Mouse (Mus musculus) ovary, adult 18-20 months (tissue): ENCODE measurements around the gene Snx30.

Experiments used
- DNase-seq: peaks from one replicate; pipeline ENCODE4 v3.0.0; 2022; ENCODE audit warnings: low spot score, mixed read lengths

The Snx30 gene

GRCm38 (mm10) chr4:59873240-59873639, 67.6 kb downstream of the Snx30 start:
- DNase-seq, result no peak

GRCm38 (mm10) chr4:59873830-59874229, 68.2 kb downstream of the Snx30 start:
- no peak for DNase-seq

GRCm38 (mm10) chr4:59876570-59876969, 70.9 kb downstream of the Snx30 start:
- DNase-seq, result no peak

GRCm38 (mm10) chr4:59877025-59877424, 71.4 kb downstream of the Snx30 start:
- DNase-seq, result no peak

- no peak for DNase-seq
Observed at GRCm38 (mm10) chr4:59878595-59878994, 73.0 kb downstream of the Snx30 start.

GRCm38 (mm10) chr4:59879444-59879843, 73.8 kb downstream of the Snx30 start:
- DNase-seq, result no peak

GRCm38 (mm10) chr4:59880725-59881124, 75.1 kb downstream of the Snx30 start:
- DNase-seq, result no peak

GRCm38 (mm10) chr4:59881210-59881609, 75.6 kb downstream of the Snx30 start:
- no peak for DNase-seq

- DNase-seq, result no peak
Observed at GRCm38 (mm10) chr4:59884136-59884696, 78.6 kb downstream of the Snx30 start.

- DNase-seq, result no peak
Observed at GRCm38 (mm10) chr4:59886281-59886680, 80.6 kb downstream of the Snx30 start.

GRCm38 (mm10) chr4:59887011-59887410, 81.4 kb downstream of the Snx30 start:
- no peak for DNase-seq

GRCm38 (mm10) chr4:59888014-59888413, 82.4 kb downstream of the Snx30 start:
- no peak for DNase-seq

- no peak for DNase-seq
Observed at GRCm38 (mm10) chr4:59890086-59890600, 84.5 kb downstream of the Snx30 start.

GRCm38 (mm10) chr4:59891723-59892416, 86.2 kb downstream of the Snx30 start:
- DNase-seq, result no peak

GRCm38 (mm10) chr4:59892731-59893130, 87.1 kb downstream of the Snx30 start:
- DNase-seq, result no peak

- no peak for DNase-seq
Observed at GRCm38 (mm10) chr4:59894415-59894814, 88.8 kb downstream of the Snx30 start.

GRCm38 (mm10) chr4:59894977-59895575, 89.4 kb downstream of the Snx30 start:
- DNase-seq, result no peak

GRCm38 (mm10) chr4:59896000-59896399, 90.4 kb downstream of the Snx30 start:
- DNase-seq, result no peak

GRCm38 (mm10) chr4:59897814-59898520, 92.3 kb downstream of the Snx30 start:
- DNase-seq, result no peak

- no peak for DNase-seq
Observed at GRCm38 (mm10) chr4:59898521-59898919, 92.9 kb downstream of the Snx30 start.

GRCm38 (mm10) chr4:59901810-59902209, 96.2 kb downstream of the Snx30 start:
- DNase-seq, result no peak

- no peak for DNase-seq
Observed at GRCm38 (mm10) chr4:59902547-59902946, 96.9 kb downstream of the Snx30 start.

- no peak for DNase-seq
Observed at GRCm38 (mm10) chr4:59907092-59907491, 101.5 kb downstream of the Snx30 start.
